Mouse (Mus musculus) small intestine, adult 2 months (tissue): ENCODE results near the gene Ndc1.

ENCODE experiments used
- CTCF ChIP-seq: fragments of 200-500 bp; IDR thresholded peaks from 2 replicates; pipeline ENCODE4 v1.5.1; 2012; ENCODE audit warnings: low read depth, mild to moderate bottlenecking, control low read depth, inconsistent platforms, low read length, moderate library complexity, mixed read lengths; ENCODE audit not compliant: insufficient replicate concordance, insufficient read length; ENCODE audit errors: extremely low read depth
- POLR2A ChIP-seq: fragments of 200-500 bp; IDR thresholded peaks from 2 replicates; pipeline ENCODE4 v1.6.1; 2012; ENCODE audit warnings: low read depth, mild to moderate bottlenecking, control low read depth, inconsistent platforms, low read length, moderate library complexity

- TF ChIP-seq CTCF (no peak), POLR2A (no peak)
Measured at GRCm38 (mm10) chr4:107426631-107427030, 59.0 kb downstream of the Ndc1 start.
